Mouse (Mus musculus) embryo, embryonic 11 days (tissue): ENCODE results near the gene Lyrm9.

Experiments used
- DNase-seq: peaks from one replicate; pipeline ENCODE4 v3.0.0-alpha.2; 2015

Lyrm9 gene

GRCm38 (mm10) chr11:78815986-78816792 lies 10.2 kb upstream of the Lyrm9 start:
- no peak for DNase-seq

- DNase-seq, result no peak
These were observed 8.9 kb upstream of the Lyrm9 start for GRCm38 (mm10) chr11:78817311-78818022.

DNA sequence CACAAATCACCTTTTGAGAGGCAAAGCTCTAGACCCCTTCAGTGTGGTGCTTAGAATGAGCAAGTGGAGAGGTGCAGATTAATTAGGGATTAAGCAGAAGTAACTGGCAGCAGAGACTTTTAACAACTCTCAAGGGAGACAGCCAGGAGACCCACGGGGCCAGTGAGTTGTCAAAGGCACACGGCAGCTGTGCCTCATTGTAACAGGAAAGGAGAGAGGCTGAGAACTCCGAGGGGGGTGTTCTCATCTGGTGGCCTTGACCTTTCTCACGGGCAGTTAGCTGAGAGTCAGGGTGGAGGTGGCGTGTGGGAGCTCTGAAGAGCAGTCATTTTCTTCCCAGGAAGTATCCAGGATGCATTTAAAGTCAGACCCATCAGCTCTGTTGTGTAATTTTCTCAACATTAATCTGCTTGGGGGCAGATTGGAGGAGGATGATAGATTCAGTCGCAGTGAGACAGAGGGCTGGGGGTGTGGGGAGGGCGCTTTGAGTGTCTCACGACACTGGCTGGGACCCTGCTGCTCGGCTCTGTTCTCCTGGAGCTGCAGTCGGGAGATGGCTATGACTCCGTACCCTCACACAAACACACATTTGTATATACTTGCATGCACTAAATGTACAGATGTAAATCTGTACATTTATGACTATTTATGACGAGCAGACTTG lies 5.9 kb upstream of the Lyrm9 start:
- peak; percentile 52 for DNase-seq

DNA sequence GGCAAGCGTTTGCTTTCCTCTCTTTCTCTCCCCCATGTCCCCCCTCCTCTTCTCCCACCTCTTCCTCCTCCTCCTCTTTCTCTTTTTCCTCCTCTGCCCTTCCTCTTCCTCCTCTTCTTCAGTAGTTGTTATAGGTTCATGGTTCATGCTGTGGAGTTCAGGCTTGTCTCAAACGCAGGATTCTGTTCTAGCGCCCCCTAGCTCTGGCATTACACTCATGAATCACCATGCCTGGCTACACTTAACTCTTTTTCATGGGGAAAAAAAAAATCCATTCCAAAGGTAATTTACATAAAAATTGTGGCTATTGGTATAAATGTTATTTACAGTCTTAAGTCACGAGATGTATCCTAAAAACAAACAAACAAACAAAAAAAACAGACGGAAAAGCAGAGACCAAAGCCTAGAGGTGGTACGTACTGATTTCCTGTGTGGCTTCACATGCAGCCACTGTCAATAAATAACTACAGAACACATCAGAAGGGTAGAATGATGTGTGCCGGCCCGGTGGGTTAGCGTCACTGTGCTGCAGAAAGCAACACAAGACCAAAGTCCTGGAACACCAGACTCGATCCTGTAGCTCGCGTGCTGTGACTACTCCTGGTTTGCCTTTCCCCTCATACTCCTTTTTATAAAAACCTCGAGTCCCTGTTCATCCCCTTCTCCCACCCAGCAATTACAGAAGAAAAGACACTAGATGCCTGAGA lies 3.4 kb upstream of the Lyrm9 start:
- peak; percentile 80 for DNase-seq

GRCm38 (mm10) chr11:78827546-78827945 lies 1.2 kb downstream of the Lyrm9 start:
- no peak for DNase-seq

DNA sequence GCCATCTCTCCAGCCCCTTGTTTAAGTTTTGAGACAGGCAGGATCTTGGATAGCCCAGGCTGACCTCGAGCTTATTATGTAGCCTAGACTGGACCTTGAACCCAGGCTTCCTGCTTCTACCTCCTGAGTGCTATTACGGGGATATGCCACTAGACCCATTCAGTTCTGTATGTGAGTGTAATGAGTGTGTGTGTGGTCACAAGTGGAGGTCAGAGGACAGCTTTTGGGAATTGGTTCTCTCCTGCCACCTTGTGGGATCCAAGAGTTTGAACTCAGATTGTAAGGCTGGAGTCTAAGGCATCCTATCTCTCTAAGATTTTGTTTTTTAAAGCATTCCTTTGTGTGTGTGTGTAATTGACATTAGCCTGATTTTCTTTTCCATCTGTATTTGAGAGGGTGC lies 2.0 kb downstream of the Lyrm9 start:
- DNase-seq, result peak; percentile 55

DNA sequence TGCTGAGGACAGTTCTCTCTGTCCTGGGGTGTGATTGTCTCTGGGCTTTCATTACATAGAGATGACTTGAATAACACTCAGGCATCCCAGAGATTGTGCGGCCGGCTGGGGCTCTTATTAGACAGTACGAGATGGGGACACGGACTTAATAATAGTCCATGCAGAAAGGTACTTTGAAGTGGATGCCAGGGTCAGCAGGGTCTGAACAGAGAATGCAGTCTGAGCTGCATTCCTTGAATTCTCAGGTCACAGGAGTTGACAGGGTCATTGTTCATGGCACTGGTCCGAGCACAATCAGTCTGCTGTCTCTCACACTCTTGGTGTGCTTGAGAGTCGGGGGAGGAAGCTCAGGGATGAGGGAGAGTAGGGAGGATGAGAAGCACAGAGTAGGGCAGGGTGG lies 3.0 kb downstream of the Lyrm9 start:
- DNase-seq, result peak; percentile 48

DNA sequence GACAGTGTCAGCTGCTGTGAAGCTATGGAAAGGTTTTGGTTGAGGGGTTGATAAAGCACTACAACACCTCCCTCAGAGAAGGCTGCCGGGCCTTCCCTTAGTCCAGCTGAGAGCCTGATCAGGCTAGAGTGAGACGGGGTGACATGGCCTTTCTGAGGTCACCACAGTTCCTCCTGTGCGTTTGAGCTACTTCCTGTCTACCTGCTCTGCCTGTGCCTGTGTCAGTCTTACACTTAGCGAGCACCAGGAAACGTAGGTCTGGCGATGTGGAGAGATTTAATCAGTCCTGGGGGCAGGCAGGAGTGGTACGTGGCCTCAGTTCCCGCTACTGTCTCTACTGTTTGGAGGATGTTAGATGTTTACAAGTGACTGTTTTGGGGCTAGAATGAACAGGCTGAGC lies 3.8 kb downstream of the Lyrm9 start:
- DNase-seq, result no peak

- no peak for DNase-seq
These were observed 5.3 kb downstream of the Lyrm9 start for GRCm38 (mm10) chr11:78831716-78832115.

- no peak for DNase-seq
These were observed 5.8 kb downstream of the Lyrm9 start for GRCm38 (mm10) chr11:78832117-78832726.

- DNase-seq, result no peak
These were observed 6.5 kb downstream of the Lyrm9 start for GRCm38 (mm10) chr11:78832816-78833314.

- no peak for DNase-seq
These were observed 10.1 kb downstream of the Lyrm9 start for GRCm38 (mm10) chr11:78836486-78836885.

- peak; percentile 57 for DNase-seq
These were observed 11.6 kb downstream of the Lyrm9 start for GRCm38 (mm10) chr11:78837989-78838388.

- no peak for DNase-seq
These were observed 13.1 kb downstream of the Lyrm9 start for GRCm38 (mm10) chr11:78839491-78839890.

DNA sequence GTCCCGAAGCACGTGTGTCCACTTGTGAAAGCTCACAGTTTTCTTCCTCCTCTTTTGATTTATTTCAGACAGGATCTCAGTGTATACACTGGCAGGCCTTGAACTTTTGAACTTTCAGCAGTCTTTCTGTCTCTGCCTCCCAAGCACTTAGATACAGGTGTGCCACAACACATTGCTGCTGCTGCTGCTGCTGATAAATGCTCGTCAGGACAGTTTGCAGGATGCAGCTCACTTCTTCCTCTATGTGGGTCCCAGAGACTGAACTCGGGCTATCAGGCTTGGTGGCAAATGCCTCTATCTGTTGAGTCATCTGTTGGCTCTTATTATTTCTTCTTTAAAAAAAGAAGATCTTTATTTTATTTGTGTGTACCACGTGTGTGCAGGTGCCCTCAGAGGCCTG lies 13.8 kb downstream of the Lyrm9 start:
- no peak for DNase-seq

DNA sequence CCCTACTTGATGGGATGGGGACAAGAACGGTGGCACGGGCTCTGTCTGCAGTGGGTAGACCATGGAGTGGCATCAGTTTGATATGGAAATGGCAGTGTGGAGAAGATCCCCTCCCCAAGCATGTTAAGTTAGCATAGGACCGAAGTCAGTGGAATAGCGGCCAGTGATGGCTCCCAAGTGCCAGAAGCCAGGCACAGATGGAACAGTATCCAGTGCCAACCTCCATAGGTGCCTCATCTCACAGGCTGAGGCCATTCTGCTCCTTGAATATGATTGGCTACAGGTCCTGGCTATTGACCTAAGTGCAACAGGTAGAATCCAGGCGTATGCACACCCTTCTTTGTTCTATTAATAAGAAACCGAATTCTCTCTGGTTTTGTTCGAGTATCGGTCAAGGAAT lies 15.6 kb downstream of the Lyrm9 start:
- DNase-seq, result no peak

- no peak for DNase-seq
These were observed 20.2 kb downstream of the Lyrm9 start for GRCm38 (mm10) chr11:78846620-78847019.

- no peak for DNase-seq
These were observed 21.8 kb downstream of the Lyrm9 start for GRCm38 (mm10) chr11:78847884-78848848.

DNA sequence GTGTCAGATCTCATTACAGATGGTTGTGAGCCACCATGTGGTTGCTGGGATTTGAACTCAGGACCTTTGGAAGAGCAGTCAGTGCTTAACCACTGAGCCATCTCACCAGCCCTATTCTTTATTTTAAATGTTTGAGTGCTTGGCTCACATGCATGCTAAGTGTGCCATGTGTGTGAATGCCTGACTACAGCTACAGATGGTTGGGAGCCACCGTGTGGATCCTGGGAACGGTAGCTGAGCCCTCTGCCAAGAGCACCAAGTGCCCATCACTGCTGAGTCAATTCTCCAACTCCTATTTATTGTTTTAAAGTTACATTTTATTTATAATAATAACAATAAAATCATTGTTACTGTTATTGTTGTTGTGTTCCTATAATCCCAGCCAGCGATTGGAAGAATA lies 23.5 kb downstream of the Lyrm9 start:
- DNase-seq, result no peak

DNA sequence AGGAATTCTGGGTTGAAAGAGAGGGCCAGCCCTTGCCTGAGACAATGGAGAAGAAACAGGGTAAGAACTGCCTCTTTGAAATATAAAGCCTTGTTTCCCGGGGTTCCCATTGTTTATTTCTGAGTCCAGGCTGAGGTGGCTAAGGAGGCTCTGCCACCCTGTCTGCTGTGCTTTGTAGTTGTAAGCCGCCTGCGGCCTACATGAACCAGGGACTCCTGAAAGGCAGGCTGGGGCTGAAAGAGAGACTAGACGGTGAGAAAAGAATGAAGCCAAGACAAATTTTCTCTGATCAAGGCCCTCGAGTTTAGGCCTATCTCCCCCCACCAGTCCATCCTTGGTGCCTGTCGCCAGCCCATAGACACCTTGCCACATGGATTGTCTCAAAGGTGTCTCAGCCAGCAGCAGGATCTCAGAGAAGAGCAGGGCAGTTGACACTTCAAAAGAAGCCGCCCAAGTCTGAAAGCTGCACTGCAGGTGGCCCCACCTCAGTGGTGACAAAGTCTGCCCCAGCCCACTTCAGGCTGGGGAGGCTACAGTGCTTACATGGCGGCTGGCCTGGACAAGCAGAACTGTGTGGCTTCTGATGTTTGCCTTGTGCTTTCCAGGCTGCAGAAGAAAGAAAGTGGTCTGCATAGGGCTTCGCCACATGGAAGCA lies 25.0 kb downstream of the Lyrm9 start:
- no peak for DNase-seq

DNA sequence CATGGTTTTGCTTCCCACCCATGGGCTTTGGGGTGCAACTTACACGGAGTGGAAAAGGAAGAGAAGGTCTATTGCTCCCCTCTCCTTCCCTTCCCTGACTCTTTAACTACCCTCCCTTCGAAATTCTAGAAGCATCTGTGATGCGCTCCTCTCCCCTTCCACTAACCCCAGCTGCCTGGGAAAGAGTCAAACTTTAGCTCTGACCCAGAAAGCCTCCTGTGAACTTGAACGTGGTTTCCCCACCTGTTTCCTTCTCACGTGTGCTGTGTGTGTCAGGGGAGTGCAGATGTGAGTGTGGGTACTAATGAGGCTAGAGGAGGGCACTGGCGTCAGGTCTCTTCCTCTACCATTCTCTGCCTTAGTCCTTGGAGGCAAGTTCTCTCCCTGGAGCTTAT lies 25.5 kb downstream of the Lyrm9 start:
- no peak for DNase-seq
